Mouse (Mus musculus): ENCODE results near the gene Olfr855.

The Olfr855 gene

GRCm38 (mm10) chr9:19582317-19582716, at the start of gene Olfr855:
Gene Olfr855 (plus strand): TSS chr9:19582617.
- no peak for DNase-seq (ENCODE audit: low read depth, low spot score)

GRCm38 (mm10) chr9:19540976-19541375, 41.4 kb upstream of the Olfr855 start, which contains the start of gene Olfr853:
Gene Olfr853 (minus strand): TSS chr9:19541076.
- DNase-seq (ENCODE audit: low read depth, low spot score) = no peak

DNA sequence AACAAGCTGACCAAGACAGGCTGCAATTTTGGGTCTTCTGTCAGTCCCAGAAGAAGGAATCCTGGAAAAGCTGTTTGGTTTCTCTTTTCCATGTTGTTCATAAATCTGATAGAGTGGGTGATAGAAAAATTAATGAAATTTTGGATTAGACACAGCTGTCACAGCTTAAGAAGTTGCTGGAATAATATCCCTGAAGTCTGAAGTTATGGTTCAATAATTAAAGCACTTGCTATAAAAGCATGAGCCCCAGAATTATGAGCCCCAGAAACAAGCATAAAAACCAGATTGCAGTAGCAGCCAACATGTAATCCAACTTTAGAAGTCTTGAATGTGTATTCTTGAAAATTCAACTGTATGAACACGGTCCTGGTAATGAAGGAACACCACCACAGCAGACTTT, 15.1 kb upstream of the Olfr855 start, which contains the start of gene Olfr854:
Gene Olfr854 (minus strand): TSS at position 101 of the 400 bp plus-strand sequence.
- DNase-seq (ENCODE audit: low read depth, low spot score) = no peak

GRCm38 (mm10) chr9:19621297-19621696, 38.9 kb downstream of the Olfr855 start:
- no peak for DNase-seq (ENCODE audit: low read depth, low spot score)

- DNase-seq (ENCODE audit: low read depth, low spot score) = peak; percentile 100
These were observed 39.7 kb downstream of the Olfr855 start, which contains the start of gene Zfp317 for GRCm38 (mm10) chr9:19621843-19622822. Gene Zfp317 (plus strand): TSS chr9:19622102.

- DNase-seq (ENCODE audit: low read depth, low spot score) = no peak
These were observed 47.2 kb downstream of the Olfr855 start for GRCm38 (mm10) chr9:19629574-19629973.

Measured in brain, adult 2 months (tissue).